Mouse (Mus musculus): ENCODE results near the gene Synj2.

GRCm38 (mm10) chr17:5998235-5998500 is 57.1 kb downstream of the Synj2 start:
- TF ChIP-seq GATA1 (IDR thresholded peaks at IDR 0.05; ENCODE audit: borderline replicate concordance, low read length) (no peak), CTCF (IDR thresholded peaks at IDR 0.05; ENCODE audit: low read depth, low read length) (no peak)
